Mouse (Mus musculus) urinary bladder, adult 18-20 months (tissue): Measurements from ENCODE around the gene Bdh1.
"Not testable (repeated sequence)": the region's sequence is repeated elsewhere in the genome, so short reads cannot be mapped to it uniquely, and the experiment has no call there.

Source experiments
- DNase-seq, 2 experiments: peaks; one replicate each; pipeline ENCODE4 v3.0.0; 2022; ENCODE audit warnings: low spot score in 2 of 2, mixed read lengths in 2 of 2

Bdh1 gene

GRCm38 (mm10) chr16:31422000-31422399 is at the start of gene Bdh1:
Bdh1 (plus strand) TSS chr16:31422280.
- no peak for DNase-seq

DNA sequence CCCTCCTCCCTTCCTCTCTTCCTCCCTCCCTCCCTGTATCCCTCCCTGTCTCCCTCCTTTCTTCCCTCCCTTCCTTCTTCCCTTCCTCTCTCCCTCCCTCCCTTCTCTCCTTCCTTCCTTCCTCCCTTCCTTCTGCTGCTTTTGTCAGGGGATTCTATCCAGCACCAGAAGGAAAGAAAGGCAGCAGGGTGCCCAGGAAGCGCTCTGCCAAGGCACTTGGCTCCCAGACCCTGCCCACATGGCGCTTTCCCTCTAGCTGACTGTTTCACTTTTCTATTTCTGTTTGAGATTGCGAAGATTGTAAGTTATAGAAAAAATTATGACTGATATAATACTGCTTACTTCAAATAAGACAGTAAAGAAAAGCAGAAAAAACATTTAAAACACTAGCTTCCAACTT is 49.8 kb upstream of the Bdh1 start:
- not testable (repeated sequence) for DNase-seq

GRCm38 (mm10) chr16:31375877-31376582 is 46.0 kb upstream of the Bdh1 start:
- not testable (repeated sequence) for DNase-seq

DNA sequence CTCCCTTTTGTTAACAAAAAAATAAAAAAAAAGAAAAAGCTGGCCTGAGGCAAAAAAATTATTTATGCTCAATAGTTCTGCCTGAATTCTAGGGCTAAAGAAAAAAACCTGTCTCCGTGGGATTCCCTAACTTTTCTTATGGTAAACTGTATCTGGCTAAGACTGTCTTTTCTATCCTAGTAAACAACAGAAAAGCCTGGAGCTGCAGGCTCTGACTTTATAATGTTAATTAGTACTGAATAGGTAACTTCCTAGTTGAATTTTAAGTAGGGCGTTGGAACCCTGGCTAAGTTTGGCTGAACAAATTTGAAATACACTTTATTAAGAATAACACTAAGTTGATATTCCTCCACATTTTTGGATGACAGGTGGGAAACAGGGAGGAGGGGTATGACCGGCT is 33.8 kb upstream of the Bdh1 start:
- not testable (repeated sequence) for DNase-seq

GRCm38 (mm10) chr16:31399231-31399630 is 22.8 kb upstream of the Bdh1 start:
- no peak for DNase-seq

DNA sequence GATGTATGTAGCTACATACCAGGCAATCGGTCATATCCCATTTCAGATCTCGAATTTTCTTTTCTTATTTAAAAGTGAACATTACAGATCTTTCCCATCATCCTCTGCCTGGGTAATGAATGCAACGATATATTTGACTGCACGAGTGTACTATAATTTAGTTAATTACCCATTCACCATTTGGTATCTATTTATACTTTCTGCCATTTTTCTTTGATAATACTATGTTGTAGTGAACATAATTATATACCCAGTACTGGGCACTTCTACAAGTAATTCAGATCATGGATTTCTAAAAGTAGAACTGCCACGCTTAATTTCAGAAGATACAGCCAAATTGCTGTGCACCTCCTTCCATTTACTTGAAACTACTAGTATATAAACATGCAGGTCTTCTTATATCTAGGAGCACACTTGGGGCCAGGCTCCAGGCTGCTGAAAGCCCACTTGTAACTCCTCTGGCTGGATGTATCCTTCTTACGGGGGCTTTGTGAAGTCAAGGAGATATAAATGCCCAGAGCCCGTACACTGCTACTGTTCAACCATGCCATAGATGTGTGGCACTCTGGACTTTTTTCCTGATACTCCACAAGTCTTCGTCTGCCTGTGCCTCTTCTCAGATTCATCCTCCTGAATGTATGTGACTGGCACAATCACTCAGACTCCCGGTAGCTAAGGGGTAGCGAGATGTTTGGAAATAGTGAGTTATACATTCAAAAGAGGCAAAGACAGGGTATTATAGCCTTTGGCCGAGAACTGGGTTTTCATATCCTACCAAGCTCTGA is 21.0 kb upstream of the Bdh1 start:
- no peak for DNase-seq

DNA sequence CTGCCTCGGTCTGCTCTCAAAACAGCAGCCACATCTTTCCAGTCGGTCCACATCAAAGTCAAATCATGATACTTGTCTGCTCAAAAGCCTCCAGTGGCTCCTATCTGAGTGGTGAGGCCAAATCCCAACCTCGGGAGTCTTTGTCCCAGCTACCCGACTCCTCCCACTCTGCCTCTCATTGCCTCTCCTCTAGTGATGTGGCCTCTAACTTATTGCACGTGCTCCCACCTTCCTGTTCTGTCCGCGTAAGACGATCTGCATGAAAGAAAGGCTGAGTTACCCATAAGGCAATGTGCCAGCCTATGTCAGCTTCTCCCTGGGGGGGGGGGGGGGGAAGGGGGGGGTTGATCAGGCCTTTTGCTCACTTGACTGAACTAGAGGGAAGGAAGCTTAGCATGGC is 20.0 kb upstream of the Bdh1 start:
- no peak for DNase-seq

DNA sequence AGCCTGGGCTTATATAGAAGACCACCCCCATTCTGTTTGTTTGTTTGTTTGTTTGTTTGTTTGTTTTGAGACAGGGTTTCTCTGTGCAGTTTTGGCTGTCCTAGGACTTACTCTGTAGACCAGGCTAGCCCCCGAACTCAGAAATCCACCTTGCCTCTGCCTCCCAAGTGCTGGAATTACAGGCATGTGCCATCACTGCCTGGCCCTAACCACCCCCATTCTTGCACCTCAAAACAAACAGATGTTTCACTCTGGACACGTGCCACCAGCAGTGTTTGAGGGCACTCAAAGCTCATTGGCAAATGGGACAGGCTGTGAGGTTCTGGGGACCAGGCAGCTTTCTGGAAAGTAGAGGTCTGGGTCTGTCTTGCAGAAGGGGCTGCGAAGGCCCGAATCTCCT is 18.1 kb upstream of the Bdh1 start:
- DNase-seq: no peak

DNA sequence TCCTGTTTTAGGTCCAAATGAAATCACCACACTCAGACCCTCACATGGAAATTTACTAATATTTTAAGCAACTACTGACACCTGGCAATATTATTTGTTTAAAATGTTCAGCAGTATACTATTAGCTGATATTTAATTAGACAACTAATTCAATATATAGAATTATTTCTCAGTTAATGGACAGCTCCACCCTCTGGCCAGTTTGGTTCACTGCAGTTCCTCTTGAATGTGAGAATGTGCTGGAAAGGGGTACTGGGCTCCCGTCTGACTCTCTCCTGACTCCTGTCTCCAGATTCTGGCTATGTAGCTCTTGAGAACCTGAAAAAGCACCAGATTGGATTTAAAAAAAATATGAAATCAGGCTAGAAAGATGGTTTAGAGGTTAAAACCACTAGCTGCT is 17.0 kb upstream of the Bdh1 start:
- DNase-seq: no peak

- DNase-seq: no peak
These were observed 14.2 kb upstream of the Bdh1 start for GRCm38 (mm10) chr16:31407872-31408271.

DNA sequence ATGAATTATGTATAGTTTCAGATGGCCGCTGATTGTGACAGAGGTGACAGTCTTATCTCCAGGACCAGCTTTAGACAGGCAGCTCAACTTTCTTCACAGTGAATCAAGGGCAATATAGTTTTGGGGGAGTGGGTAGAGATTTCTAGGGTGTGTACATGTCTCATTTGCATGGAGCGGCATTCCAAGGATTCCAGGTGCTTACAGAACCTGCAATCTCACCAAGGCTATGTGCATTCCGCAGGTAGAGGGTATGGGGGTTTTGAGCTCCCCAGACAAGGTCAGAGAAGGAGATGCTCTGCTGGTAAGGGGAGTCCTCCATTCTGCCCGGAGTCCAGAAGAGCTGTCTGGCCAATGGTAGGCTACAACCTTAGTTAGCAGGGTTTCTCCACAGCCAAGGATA is 11.1 kb upstream of the Bdh1 start:
- no peak for DNase-seq

DNA sequence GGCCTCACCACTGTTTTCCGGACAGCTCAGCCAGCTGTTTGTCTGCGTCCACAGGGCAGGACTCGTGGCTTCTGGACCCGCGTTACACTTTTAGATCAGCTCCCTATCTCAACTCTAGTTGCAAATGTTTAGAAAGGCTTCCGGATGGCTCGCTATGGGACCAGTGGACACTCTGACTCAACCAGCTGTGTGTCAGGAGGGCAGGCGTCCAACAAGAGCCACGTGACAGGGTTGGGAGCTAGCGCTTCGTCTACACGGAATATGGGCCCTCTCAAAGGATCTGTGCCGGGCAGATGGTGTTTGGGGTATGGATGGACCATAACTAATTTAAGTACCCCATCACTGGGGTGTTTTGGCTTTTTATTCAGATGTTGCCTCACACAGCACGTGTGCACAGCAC is 9.8 kb upstream of the Bdh1 start:
- DNase-seq: peak; percentile 28 to 33

- DNase-seq: no peak
These were observed 8.3 kb upstream of the Bdh1 start for GRCm38 (mm10) chr16:31413777-31414176.

- peak in 1 of 2 experiments; percentile 14 for DNase-seq
These were observed 6.1 kb upstream of the Bdh1 start for GRCm38 (mm10) chr16:31415885-31416450.

GRCm38 (mm10) chr16:31418704-31419103 is 3.4 kb upstream of the Bdh1 start:
- no peak for DNase-seq

- DNase-seq: no peak
These were observed 2.6 kb upstream of the Bdh1 start for GRCm38 (mm10) chr16:31419457-31419856.

DNA sequence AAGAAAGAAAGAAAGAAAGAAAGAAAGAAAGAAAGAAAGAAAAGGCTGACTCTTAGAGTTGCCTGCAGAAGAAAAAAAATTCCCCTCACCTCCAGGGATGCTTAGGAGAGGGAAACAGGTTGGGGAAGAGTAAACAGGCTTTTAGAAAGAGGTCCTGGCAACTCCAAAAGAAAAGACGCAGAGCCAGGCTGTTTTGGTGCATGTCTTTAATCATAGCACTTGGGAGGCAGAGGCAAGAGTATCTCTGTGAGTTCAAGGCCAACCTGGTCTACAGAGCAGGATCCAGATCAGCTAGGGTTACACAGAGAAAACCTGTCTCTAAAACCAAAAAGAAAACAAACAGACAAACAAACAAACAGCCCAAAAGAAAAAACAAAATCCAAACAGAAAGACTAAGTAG is 642 bp downstream of the Bdh1 start:
- DNase-seq: no peak

DNA sequence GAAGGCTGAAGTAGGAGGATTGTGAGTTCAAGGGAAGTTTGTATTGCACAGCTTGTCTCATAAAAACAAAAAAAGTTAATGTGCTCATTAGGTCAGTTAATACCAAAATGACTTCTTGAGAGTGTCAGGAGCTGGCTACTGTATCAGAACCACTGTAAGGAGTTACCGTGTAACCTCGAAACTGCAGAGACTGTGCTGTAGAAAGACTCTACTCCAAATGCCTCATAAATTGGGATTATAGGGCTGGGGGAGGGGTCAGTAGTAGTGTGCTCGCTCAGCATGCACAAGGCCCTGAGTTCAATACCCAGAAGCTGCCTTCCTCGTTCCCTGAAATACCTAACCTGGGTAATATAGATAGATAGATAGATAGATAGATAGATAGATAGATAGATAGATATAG is 1.3 kb downstream of the Bdh1 start:
- no peak for DNase-seq

DNA sequence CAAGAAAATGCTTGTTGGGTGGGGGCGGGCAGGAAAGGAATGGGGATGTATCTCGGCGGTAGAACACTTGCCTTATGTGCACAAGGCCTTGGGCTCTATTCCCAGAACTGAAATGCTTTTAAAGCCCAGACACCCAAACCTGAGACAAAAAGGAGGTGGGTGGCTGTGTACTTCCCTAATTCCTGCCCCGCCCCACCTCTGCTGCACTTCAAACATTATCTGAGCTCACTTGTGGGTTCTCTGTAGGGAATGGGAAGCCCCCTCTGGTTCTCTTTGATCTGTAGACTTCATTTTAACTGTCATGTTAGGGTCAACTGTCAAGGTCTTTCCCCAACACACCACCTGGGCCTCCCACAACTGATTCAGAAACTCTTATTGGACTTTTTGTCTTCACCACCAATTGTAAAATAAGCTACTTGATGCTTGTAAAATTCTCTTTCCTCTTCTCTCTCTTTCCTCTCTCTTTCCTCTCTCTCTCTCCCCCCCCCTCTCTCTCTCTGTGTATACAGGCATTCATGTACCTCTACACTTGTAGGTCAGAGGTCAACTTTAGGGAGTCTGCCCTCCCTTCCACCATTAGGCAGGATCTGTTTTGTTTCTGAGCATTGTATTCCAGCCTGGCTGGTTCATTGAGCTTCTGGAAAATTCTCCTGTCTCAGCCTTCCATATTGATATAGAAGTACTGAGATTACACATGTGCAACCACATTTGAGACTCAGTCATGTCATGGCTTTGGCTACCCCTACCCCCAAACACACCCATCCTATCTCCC is 2.5 kb downstream of the Bdh1 start:
- DNase-seq: no peak

DNA sequence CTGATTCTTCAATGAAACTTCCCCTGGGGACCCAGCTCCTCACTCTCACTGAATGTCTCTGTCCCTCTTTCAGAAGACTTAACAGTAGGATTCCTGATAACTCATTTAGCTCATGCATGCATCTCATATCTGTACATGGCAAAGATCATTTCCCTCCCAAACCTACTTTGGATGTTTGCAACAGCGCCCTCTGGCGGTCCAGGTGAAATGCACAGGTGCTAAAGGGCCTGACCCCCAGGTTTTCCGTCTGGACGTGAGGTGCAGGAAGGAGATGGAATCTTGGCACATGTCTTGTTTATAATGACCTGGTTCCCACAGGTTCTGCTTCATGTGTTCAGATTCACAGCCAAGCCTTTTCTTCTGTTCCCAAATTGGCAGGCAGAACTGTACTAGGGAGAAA is 3.4 kb downstream of the Bdh1 start:
- DNase-seq: peak; percentile 60 to 84

DNA sequence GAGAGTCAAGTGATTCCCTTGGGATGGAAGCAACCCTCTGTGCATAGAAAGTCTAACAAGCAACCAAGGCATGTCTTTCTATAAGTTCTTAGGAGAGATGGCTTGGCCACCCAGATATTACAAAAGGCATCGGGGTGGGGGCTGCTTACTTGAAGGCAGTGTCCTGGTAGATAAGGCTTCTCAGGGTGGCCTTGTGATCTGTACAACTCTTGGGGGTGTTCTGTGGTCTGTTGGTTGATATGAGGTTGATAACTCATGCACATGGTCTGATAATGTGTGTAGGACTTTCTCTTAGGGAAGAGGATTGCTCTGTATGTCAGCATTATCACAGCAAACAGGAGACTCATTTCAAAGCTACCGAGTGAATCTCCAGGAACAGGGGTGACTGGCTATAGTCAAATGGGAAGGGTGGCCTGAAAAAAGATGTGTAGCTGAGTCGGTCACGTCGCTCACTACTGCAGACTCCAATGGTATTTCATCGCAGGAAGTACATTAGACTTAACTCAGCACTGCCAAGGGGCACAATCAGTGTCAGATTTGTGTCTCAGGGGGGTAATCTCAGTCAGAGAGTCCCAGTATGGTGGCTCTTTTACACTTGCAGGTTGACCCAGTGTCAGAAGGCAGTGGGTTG is 4.5 kb downstream of the Bdh1 start:
- DNase-seq: no peak

GRCm38 (mm10) chr16:31428335-31428674 is 6.2 kb downstream of the Bdh1 start:
- DNase-seq: no peak
